ENCODE assay signal across 20 mouse cellular contexts in genomic region chr3:89383651-89384255, GRCm38 (mm10). TPM values are rescaled to one million over a fixed set of nuclear protein-coding genes. Genes with fewer than 3 reads are reported as not detected.
A peak's percentile ranks its signal among the peaks of the same experiment; 100 is the strongest.
DNase-seq lines count a peak whose midpoint lies in the region; ATAC-seq and TF ChIP-seq lines count a peak whose summit lies in the region.
"Had no signal": no experiment of that assay in that cellular context is flagged by ENCODE, and none has a peak within 500 bp of the region (broad histone marks: within the 10 kb centered on the region; RNA-seq: fewer than 3 reads in every experiment).

No protein-coding gene starts in this region.

- H3K27ac ChIP-seq in stomach, postnatal 0 days (replicated peaks): peak overlapping the region; percentile 79
- H3K27ac ChIP-seq: heart, embryonic 13.5 days; hindbrain, embryonic 14.5 days; intestine, embryonic 15.5 days; limb, embryonic 13.5 days; liver, embryonic 13.5 days; midbrain, embryonic 13.5 days; neural tube, embryonic 13.5 days had no signal

- no peak overlapping the region; the same call in 1 of the 2 replicates for H3K4me2 ChIP-seq in stomach, postnatal 0 days (replicated peaks; ENCODE audit: low read depth)
- H3K4me2 ChIP-seq: heart, embryonic 13.5 days; hindbrain, embryonic 14.5 days; intestine, embryonic 15.5 days; limb, embryonic 13.5 days; midbrain, embryonic 13.5 days; neural tube, embryonic 13.5 days had no signal

- no peak for TF ChIP-seq CTCF in lung, adult 2 months (IDR thresholded peaks at IDR 0.05; ENCODE audit: insufficient read depth, low read length)
- no peak for TF ChIP-seq CTCF in stomach, postnatal 0 days (IDR thresholded peaks at IDR 0.05; ENCODE audit: low read depth)

- no peaks in the 10 kb centered on the region for H3K27me3 ChIP-seq in stomach, postnatal 0 days (ENCODE audit: control insufficient read depth, insufficient read depth, low read length)
- H3K27me3 ChIP-seq: CH12.LX; embryonic facial prominence, embryonic 13.5 days; heart, embryonic 13.5 days; intestine, embryonic 15.5 days; limb, embryonic 13.5 days; liver, embryonic 13.5 days had no signal

- H3K36me3 ChIP-seq in stomach, postnatal 0 days (ENCODE audit: control insufficient read depth, insufficient read depth, low read length): peaks cover 7% of the 10 kb centered on the region
- H3K36me3 ChIP-seq: limb, embryonic 13.5 days; midbrain, embryonic 13.5 days; neural tube, embryonic 13.5 days had no signal

- no peak for ATAC-seq in CD4-positive, CD25-positive, alpha-beta regulatory T cell, adult 4 months
- ATAC-seq in stomach, postnatal 0 days (ENCODE audit: low FRiP score, low TSS enrichment): no peak
- ATAC-seq: intestine, embryonic 15.5 days; midbrain, embryonic 13.5 days had no signal

- peak; percentile 44 for DNase-seq in CD4-positive, CD25-positive, alpha-beta regulatory T cell, adult 2 months (ENCODE audit: low read depth, low spot score)
- peak; percentile 22 for DNase-seq in lung, adult 2 months
- no peak for DNase-seq in lung, postnatal 14 days
- peak; percentile 56 for DNase-seq in induced T-regulatory cell, adult 2 months (ENCODE audit: low read depth)
- DNase-seq in stomach, postnatal 0 days (ENCODE audit: low spot score): no peak
- DNase-seq in kidney, postnatal 36 days: no peak
- no peak for DNase-seq in kidney, adult 9 months
- DNase-seq: cerebellum, adult 8-10 months; liver, embryonic 13.5 days; right cerebral cortex, adult 18-20 months; thymus, adult 18-20 months had no signal

- TF ChIP-seq EP300 in stomach, postnatal 0 days (optimal IDR thresholded peaks at IDR 0.05): no peak

- TF ChIP-seq POLR2A in lung, adult 2 months (IDR thresholded peaks at IDR 0.05; ENCODE audit: borderline replicate concordance, extremely low read depth, low read depth, low read length): no peak

- peaks cover 14% of the 10 kb centered on the region for H3K4me1 ChIP-seq in lung, adult 2 months (ENCODE audit: control insufficient read depth, insufficient read depth, low read length)
- H3K4me1 ChIP-seq in stomach, postnatal 0 days (replicated peaks; ENCODE audit: control insufficient read depth, insufficient read depth): peaks cover 7% of the 10 kb centered on the region

- WGBS in lung, adult 2 months: 64% methylated on average over 5 of the region's 5 CpGs
- 48% methylated on average over 5 of the region's 5 CpGs for WGBS in stomach, postnatal 0 days

- no peak overlapping the region for H3K9ac ChIP-seq in stomach, postnatal 0 days (ENCODE audit: low read length)
- H3K9ac ChIP-seq: hindbrain, embryonic 14.5 days; intestine, embryonic 15.5 days; limb, embryonic 13.5 days; liver, embryonic 13.5 days; neural tube, embryonic 13.5 days had no signal

- H3K4me3 ChIP-seq in lung, adult 2 months (replicated peaks; ENCODE audit: extremely low read depth, low read depth, low read length): no peak overlapping the region
- no peak overlapping the region for H3K4me3 ChIP-seq in stomach, postnatal 0 days (ENCODE audit: low read depth, low read length)
- H3K4me3 ChIP-seq: embryonic facial prominence, embryonic 13.5 days; heart, embryonic 13.5 days; intestine, embryonic 15.5 days; limb, embryonic 13.5 days; liver, embryonic 13.5 days; midbrain, embryonic 13.5 days; neural tube, embryonic 13.5 days had no signal

- no peaks in the 10 kb centered on the region for H3K9me3 ChIP-seq in stomach, postnatal 0 days (ENCODE audit: control insufficient read depth, low read length)
- H3K9me3 ChIP-seq: embryonic facial prominence, embryonic 13.5 days; heart, embryonic 13.5 days; intestine, embryonic 15.5 days; limb, embryonic 13.5 days; liver, embryonic 13.5 days; midbrain, embryonic 13.5 days; neural tube, embryonic 13.5 days had no signal

RNA-seq across cellular contexts. Expression of gene Zbtb7b, which starts 10.8 kb away (rescaled TPM):
- 10 to 100 TPM; 11.7 to 13.2 TPM for polyA plus RNA-seq in CD4-positive, CD25-positive, alpha-beta regulatory T cell, adult 4 months (2017; shearing (Covaris generic))
- 63.0 and 64.0 TPM in 2 replicates for polyA plus RNA-seq in lung, adult 2 months (2012; rRNA removed)
- polyA plus RNA-seq in stomach, postnatal 0 days (2015; fragmentation: Nextera tagmentation; extraction: Ambion mirVana): 7.9 and 9.1 TPM in 2 replicates

RNA-seq across cellular contexts. Expression of gene Dcst1, which starts 18.7 kb away (rescaled TPM):
- polyA plus RNA-seq in CD4-positive, CD25-positive, alpha-beta regulatory T cell, adult 4 months (2017; shearing (Covaris generic)): 1 to 10 TPM in 1 of 2 experiments, under 1 TPM in 1; 0.59 to 1.1 TPM
- polyA plus RNA-seq in lung, adult 2 months (2012; rRNA removed): 0.06 TPM in 1 of 2 replicates, not detected in the other
- polyA plus RNA-seq in stomach, postnatal 0 days (2015; fragmentation: Nextera tagmentation; extraction: Ambion mirVana): 0.29 and 0.36 TPM in 2 replicates
- polyA plus RNA-seq: liver, embryonic 13.5 days had no signal

RNA-seq across cellular contexts. Expression of gene Lenep, which starts 18.8 kb away (rescaled TPM):
- 1 to 10 TPM in 1 of 2 experiments, not detected in 1; 5.3 TPM for polyA plus RNA-seq in CD4-positive, CD25-positive, alpha-beta regulatory T cell, adult 4 months (2017; shearing (Covaris generic))
- polyA plus RNA-seq in lung, adult 2 months (2012; rRNA removed): 0.45 and 1.5 TPM in 2 replicates
- not detected in 2 replicates for polyA plus RNA-seq in stomach, postnatal 0 days (2015; fragmentation: Nextera tagmentation; extraction: Ambion mirVana)
- polyA plus RNA-seq: embryonic facial prominence, embryonic 13.5 days; heart, embryonic 13.5 days; hindbrain, embryonic 14.5 days; intestine, embryonic 15.5 days; limb, embryonic 13.5 days; liver, embryonic 13.5 days had no signal

RNA-seq across cellular contexts. Expression of gene Dcst2, which starts 22.0 kb away (rescaled TPM):
- under 1 TPM in 1 of 2 experiments, not detected in 1; 0.42 TPM for polyA plus RNA-seq in CD4-positive, CD25-positive, alpha-beta regulatory T cell, adult 4 months (2017; shearing (Covaris generic))
- polyA plus RNA-seq in lung, adult 2 months (2012; rRNA removed): 0.28 and 0.31 TPM in 2 replicates
- 0.33 and 0.41 TPM in 2 replicates for polyA plus RNA-seq in stomach, postnatal 0 days (2015; fragmentation: Nextera tagmentation; extraction: Ambion mirVana)
- polyA plus RNA-seq: heart, embryonic 13.5 days had no signal

RNA-seq across cellular contexts. Expression of gene Flad1, which starts 27.9 kb away (rescaled TPM):
- 10 to 100 TPM; 52.2 to 71.7 TPM for polyA plus RNA-seq in CD4-positive, CD25-positive, alpha-beta regulatory T cell, adult 4 months (2017; shearing (Covaris generic))
- 22.9 and 26.6 TPM in 2 replicates for polyA plus RNA-seq in lung, adult 2 months (2012; rRNA removed)
- polyA plus RNA-seq in stomach, postnatal 0 days (2015; fragmentation: Nextera tagmentation; extraction: Ambion mirVana): 20.9 and 22.6 TPM in 2 replicates

Comparison
In these comparisons a context has a peak if more than half of its experiments do, and no peak if none do; other contexts are left out.
1. DNase-seq: peak in CD4-positive, CD25-positive, alpha-beta regulatory T cell, adult 2 months (single experiment), lung, adult 2 months (single experiment) and induced T-regulatory cell, adult 2 months (single experiment); none in lung, postnatal 14 days (single experiment), stomach, postnatal 0 days (single experiment), kidney, postnatal 36 days (0 of 2) and kidney, adult 9 months (single experiment).